Mouse (Mus musculus): ENCODE results near the gene Nmral1. TPM values are rescaled to one million over a fixed set of nuclear protein-coding genes. Genes with fewer than 3 reads are reported as not detected.

The Nmral1 gene
- total and polyA plus RNA-seq, 3 experiments: 54.6 to 60.4 TPM; not detected in 1

GRCm38 (mm10) chr16:4736262-4736661 lies 17.1 kb upstream of the Nmral1 start:
- no peaks in the 10 kb centered on the region for H3K4me1 ChIP-seq (ENCODE audit: control insufficient read depth in 1 of 2, insufficient read depth in 2 of 2, low read length in 2 of 2)
- H3K36me3 ChIP-seq (ENCODE audit: control insufficient read depth in 1 of 2, insufficient read depth in 2 of 2, low read length in 2 of 2): peaks cover 0 to 2% of the 10 kb centered on the region in 2 experiments; a peak in 2 of 4 replicates
- TF ChIP-seq TAL1 (IDR thresholded peaks at IDR 0.05; ENCODE audit: low read length) (no peak), ZC3H11A (IDR thresholded peaks at IDR 0.05; ENCODE audit: low read depth, low read length) (no peak), MYB (IDR thresholded peaks at IDR 0.05; ENCODE audit: low read depth, low read length) (no peak), MXI1 (IDR thresholded peaks at IDR 0.05; ENCODE audit: low read depth, low read length) (no peak), CTCF (IDR thresholded peaks at IDR 0.05 in 2 of 3, conservative IDR thresholded peaks at IDR 0.05 in 1 of 3; ENCODE audit: control insufficient read depth in 1 of 3, insufficient read depth in 1 of 3, low read depth in 2 of 3, low read length in 3 of 3, poor library complexity in 1 of 3, severe bottlenecking in 1 of 3) (no peak), MEF2A (IDR thresholded peaks at IDR 0.05; ENCODE audit: extremely low read depth, insufficient replicate concordance, low read depth, low read length, poor library complexity, severe bottlenecking) (no peak), KAT2A (conservative IDR thresholded peaks at IDR 0.05; ENCODE audit: low read depth, low read length) (no peak), HCFC1 (IDR thresholded peaks at IDR 0.05; ENCODE audit: low read depth, low read length) (no peak), GABPA (IDR thresholded peaks at IDR 0.05; ENCODE audit: low read depth, low read length) (no peak), RAD21 (IDR thresholded peaks at IDR 0.05; ENCODE audit: low read depth, low read length) (no peak), POLR2AphosphoS5 (IDR thresholded peaks at IDR 0.05; ENCODE audit: borderline replicate concordance, low read depth, low read length) (no peak), TCF12 (IDR thresholded peaks at IDR 0.05; ENCODE audit: low read depth, low read length) (no peak), USF2 (IDR thresholded peaks at IDR 0.05; ENCODE audit: borderline replicate concordance in 1 of 2, insufficient read depth in 1 of 2, low read depth in 1 of 2, low read length in 2 of 2) (no peak), JUND (IDR thresholded peaks at IDR 0.05; ENCODE audit: low read depth, low read length) (no peak)
- no peak overlapping the region for H3K9ac ChIP-seq (ENCODE audit: control insufficient read depth, low read depth, low read length, poor library complexity, severe bottlenecking)
- no peaks in the 10 kb centered on the region for H3K9me3 ChIP-seq (replicated peaks; ENCODE audit: insufficient read depth, low read length)
- H3K4me3 ChIP-seq (ENCODE audit: control insufficient read depth in 1 of 2, insufficient read depth in 1 of 2, low read depth in 2 of 2, low read length in 2 of 2): no peak overlapping the region
- DNase-seq (ENCODE audit: low read depth, low spot score): no peak
- H3K27ac ChIP-seq (ENCODE audit: control insufficient read depth, low read depth, low read length): no peak overlapping the region
- H3K27me3 ChIP-seq (ENCODE audit: control insufficient read depth in 1 of 2, insufficient read depth in 2 of 2, low read length in 2 of 2): no peaks in the 10 kb centered on the region
- H3K79me2 ChIP-seq (ENCODE audit: control insufficient read depth, insufficient read depth, low read length, poor library complexity): peaks cover 7% of the 10 kb centered on the region

GRCm38 (mm10) chr16:4730776-4731358 lies 11.7 kb upstream of the Nmral1 start:
- no peak for DNase-seq (ENCODE audit: low read depth, low spot score)
- no peaks in the 10 kb centered on the region for H3K27me3 ChIP-seq (ENCODE audit: control insufficient read depth in 1 of 2, insufficient read depth in 2 of 2, low read length in 2 of 2)
- TF ChIP-seq MYC (IDR thresholded peaks at IDR 0.05; ENCODE audit: low read depth, low read length): no peak
- peaks cover 32% of the 10 kb centered on the region for H3K79me2 ChIP-seq (ENCODE audit: control insufficient read depth, insufficient read depth, low read length, poor library complexity)
- no peaks in the 10 kb centered on the region for H3K9me3 ChIP-seq (replicated peaks; ENCODE audit: insufficient read depth, low read length)
- no peak overlapping the region for H3K9ac ChIP-seq (ENCODE audit: control insufficient read depth, low read depth, low read length, poor library complexity, severe bottlenecking)
- no peak overlapping the region for H3K27ac ChIP-seq (ENCODE audit: control insufficient read depth, low read depth, low read length)
- H3K4me3 ChIP-seq (ENCODE audit: control insufficient read depth in 1 of 2, insufficient read depth in 1 of 2, low read depth in 2 of 2, low read length in 2 of 2): no peak overlapping the region
- H3K4me1 ChIP-seq (ENCODE audit: control insufficient read depth in 1 of 2, insufficient read depth in 2 of 2, low read length in 2 of 2): peaks cover 5 to 7% of the 10 kb centered on the region in 2 experiments
- peaks cover 0 to 21% of the 10 kb centered on the region in 2 experiments; a peak in 3 of 4 replicates for H3K36me3 ChIP-seq (ENCODE audit: control insufficient read depth in 1 of 2, insufficient read depth in 2 of 2, low read length in 2 of 2)
